Mouse (Mus musculus) brain, embryonic 14.5 days (tissue): ENCODE results near the gene Ankrd44.

ENCODE experiments used
- CTCF ChIP-seq: fragments of 200-500 bp; IDR thresholded peaks from 2 replicates; pipeline ENCODE4 v1.5.1; 2012; ENCODE audit warnings: inconsistent platforms, mild to moderate bottlenecking, moderate library complexity, borderline replicate concordance; ENCODE audit not compliant: insufficient read depth, insufficient read length; ENCODE audit errors: extremely low read depth
- POLR2A ChIP-seq: fragments of 200-500 bp; IDR thresholded peaks from 2 replicates; pipeline ENCODE4 v1.6.1; 2012; ENCODE audit warnings: mild to moderate bottlenecking, inconsistent platforms, borderline replicate concordance; ENCODE audit not compliant: poor library complexity, insufficient read depth, insufficient read length, severe bottlenecking; ENCODE audit errors: extremely low read depth

DNA sequence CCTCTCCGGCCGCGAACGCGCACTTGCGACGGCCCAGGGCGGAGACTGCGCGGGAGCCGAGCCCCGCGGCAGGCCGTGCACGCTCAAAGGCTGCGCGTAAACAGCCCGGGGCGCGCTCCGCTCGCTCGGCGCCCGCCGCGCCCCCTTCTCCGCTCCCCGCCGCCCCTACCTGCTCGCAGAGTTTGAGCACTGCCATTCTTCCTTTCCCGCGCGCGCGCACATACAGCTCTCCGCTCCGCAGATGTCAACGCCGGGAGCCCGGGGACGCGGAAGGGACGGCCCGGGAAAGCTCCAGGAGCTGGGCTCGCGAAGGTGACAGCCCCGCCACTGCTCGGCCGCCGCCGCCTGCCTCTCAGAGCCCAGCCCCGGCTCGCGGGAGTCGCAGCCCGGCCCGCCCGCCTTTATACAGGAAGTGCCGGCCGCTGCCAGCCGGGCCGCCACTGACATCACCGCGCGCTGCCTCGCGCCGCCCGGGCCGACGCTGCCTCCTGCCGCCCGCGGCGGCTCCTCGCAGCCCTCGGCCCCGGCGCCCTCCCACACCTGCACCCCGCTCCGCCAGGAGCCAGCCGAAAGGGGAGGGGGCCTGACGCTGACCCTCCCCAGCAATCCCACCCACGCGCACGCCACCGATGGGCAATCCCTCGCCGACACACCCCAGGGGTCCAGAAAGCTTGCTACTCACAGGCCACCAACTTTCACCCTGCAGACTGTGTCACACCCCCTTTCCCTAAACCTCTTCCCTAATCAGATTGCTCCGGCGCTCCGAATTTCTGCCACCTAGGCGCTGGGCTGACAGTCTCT is at the start of gene Ankrd44:
- TF ChIP-seq CTCF (peak; percentile 39; the same call in 1 of the 2 replicates), POLR2A (0 out of 2 replicates have a peak, but pooled peaks have one; percentile 56)
